Mouse (Mus musculus): ENCODE measurements around the gene Lrfn2.

Lrfn2 gene

DNA sequence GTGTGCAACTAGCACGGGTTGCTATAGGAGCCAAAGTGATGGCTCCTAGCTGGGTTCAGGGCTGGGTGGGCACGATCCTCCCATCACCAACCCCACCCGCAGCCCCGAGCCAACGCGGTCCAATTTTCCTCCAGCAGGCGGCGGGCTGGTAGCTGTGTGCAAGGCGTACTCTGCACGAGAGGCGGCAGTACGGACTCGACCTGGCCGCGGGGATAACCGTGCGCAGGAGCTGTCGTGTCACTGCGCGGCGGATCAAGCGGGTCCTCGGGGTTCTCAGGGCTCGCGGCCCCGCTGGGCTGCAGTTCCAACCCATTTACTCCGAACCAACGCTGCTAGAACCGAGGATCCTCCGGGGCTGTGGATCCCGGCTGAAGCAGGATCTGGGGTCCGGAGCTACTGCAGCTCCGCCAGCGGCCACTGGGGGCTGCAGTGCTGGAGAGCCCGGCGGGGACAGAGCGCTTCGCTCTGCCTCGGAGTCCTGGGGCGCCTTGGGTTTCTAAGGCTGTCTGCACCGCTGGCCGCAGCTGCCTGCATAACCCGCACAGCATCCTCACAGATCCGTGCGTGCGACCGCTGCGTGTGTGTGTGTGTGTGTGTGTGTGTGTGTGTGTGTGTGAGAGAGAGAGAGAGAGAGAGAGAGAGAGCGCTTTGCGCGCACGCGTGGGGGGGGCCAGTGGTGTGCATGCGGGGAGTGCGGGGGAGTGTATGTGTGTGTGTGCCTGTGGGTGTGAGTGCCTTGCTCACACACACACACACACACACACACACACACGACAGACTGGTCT, at the start of gene Lrfn2:
Gene Lrfn2, plus strand, starts transcription at position 759 of the 785 bp plus-strand sequence.
- DNase-seq (ENCODE audit: low read depth, low spot score): peak; percentile 29

DNA sequence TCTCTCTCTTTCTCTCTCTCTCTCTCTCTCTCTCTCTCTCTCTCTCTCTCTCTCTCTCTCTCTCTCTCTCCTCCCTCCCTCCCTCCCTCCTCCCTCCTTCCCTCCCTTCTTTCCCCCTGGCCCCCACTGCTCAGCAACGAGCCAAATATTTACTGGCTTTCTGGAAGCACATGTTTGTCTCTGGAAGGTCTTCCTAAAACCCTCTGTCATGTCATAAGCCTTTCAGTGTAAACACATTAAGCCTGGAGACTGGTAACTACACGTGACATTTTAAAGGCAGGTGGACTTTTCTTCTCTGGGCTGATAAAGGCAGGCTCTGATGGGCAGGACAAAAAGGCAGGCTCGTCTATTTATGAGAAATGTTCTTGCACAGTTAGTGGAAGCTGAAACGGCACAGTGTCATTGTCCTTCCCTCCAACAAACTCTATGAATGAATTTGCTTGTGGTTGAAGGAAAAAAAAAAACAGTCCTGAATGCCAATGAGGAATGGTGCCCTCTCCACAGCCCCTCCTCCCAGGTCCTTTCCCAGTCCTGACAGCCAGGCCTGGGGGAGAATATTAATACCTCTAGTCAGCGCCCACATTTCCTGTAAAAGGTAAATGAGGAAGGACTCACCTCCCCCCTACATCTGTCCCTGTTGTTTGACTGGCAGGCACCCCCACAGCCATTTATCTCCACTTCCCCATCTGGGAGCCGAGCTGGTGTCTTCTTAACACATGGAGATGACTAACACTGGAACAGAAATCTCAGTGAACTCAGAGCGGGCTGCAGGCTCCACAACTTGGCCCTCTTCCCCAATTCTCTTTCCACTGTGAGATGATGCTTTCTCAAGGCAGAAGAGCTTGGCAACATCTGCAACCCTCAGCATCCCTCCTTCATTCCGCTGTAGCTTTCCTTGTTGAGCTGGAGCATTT, 44.5 kb upstream of the Lrfn2 start:
- no peak for DNase-seq (ENCODE audit: low read depth, low spot score)

DNA sequence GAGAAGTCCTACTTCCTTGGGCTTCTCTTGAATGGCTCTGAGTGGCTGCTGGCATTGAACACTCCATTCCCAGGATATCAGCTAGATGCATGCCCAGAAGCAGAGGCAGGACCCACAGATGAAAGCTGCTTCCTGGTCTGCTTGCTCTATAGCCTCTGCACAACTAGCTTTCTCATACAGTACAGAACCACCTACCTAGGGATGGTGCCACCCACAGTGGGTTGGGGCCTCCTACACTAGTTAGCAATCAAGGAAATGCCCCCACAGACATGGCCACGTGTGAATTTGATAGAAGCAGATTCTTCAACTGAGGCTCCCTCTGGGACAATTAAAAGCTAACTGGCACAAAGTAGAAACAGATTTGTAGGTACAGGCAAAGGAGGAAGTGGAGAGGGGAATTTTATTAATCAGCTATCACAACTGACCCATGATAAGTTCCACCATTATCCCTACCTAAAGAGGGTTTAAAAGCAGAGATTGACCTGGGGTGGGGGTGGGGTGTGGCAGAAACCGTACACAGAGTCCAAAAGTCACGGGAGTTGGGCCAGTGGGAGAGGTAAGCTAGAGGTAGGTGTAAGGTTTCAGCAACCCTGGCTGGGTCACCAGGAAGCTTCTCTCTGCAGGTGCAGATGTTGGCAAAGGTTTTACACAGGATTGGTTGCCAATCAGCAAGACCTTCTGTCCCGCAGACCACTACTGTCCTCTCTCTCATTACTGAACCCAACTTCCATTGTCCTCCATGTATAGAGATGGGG, 26.7 kb upstream of the Lrfn2 start:
- DNase-seq (ENCODE audit: low read depth, low spot score): no peak

DNA sequence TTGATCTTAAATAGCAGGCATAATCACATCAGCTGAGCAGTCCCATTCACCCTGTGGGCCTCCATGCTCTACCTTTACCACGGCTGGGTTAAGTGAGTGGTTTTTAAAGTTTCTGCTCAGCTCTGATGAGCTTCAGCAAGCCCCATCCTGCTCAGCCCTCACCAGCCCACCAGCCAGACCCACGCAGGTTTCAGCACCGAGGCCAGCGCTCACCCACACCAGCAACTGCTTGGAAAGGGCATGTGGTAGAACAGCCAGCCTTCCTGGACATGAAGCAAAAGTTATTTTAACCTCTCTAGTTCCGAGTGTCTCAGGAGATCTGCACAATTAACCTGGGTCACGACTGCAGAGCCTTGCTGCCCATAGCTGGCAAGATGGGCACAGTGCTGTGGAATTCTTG, 18.7 kb upstream of the Lrfn2 start:
- no peak for DNase-seq (ENCODE audit: low read depth, low spot score)

DNA sequence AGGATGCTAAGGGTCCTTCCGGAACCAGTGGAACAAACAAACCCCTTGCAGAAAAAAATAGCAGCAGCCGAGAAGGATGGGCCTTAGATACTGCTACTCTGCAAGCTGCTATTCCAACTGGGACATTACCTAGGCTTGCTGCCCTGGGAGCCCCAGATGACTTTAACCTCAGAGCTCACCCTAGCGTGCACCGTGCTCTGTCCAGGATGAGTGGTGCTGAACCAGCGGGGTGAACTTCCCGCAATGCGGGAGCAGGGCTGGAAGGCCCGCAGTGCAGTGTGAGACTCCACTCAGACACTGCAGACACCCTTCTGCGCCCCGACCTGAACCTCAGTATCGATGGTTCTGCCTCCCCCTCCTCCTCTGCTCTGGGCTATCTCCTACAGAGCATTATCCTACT, 14.8 kb upstream of the Lrfn2 start:
- no peak for DNase-seq (ENCODE audit: low read depth, low spot score)

DNA sequence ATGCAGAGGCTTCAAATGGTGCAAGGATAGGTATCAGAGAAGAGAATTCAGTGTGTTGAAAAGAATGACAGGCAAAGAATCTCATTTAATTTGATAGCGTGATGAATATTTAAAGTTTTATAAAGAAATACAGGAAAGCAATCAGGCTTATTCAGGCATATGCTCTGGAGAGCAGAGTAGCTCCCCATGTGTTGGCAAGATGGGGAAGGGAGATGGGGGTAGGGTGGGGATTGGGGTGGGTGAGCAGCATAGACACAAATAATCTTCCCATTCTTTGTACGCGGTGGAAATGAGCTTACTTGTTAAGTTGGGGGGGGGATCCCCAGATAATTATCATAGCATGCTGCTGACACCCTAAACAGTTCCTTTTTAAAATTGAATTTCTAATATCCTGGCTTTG, 13.7 kb upstream of the Lrfn2 start:
- no peak for DNase-seq (ENCODE audit: low read depth, low spot score)

DNA sequence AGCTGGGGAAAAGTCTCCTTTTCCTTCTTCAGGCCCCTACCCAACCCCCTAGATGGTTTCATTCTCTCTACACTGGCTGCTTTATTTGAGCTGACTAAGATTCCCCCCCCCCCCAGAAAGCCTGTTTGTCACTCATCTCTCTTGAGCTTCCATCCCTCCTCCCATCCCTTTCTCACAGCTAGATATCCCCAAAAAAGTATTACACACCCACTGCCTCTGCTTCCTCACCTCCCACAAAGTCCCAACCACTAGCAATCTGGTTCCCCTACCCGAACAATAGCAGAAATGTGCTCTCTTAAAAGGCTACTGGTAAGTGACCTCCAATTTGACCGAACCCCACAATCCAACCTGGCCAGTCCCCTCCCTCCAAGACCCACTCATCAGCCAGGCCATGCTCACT, 9.3 kb upstream of the Lrfn2 start:
- no peak for DNase-seq (ENCODE audit: low read depth, low spot score)

DNA sequence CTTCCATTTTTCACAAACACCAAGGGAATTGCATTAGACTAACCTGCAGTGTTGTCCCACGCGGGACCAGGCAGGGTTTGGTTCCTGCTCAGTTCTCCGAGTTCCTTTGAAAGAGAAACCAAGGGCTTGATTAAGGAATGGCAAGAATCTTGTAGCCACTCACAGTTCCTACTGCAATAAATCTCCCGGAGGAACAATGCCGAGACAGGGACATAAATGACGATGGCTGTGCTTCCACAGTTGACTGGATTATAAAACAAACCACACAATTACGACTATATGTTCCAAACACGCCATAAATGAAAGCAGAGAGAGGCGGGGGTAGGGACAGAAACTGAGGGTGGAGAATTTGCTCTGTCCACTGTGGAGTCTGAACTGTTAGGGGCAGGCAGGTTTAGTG, 6.8 kb upstream of the Lrfn2 start:
- DNase-seq (ENCODE audit: low read depth, low spot score): no peak

DNA sequence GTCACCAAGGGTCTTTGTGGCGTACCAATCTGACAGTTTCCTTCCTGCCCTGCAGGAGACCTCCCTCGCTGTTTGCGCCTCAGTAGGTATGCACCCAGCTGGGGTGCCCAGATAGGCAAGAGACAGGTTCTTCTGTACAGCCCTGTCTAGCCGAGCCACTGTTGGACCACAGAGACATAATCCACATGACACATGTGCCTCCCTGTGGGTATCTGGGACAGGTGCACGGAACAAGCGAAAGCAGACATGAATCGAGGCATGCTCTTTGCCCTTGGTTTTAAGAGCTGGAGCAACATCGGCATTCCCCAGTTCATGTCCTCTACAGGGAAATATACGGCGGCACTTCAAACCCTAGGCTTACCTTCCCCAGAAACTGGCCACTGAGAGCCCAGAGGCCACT, 1.2 kb upstream of the Lrfn2 start:
- DNase-seq (ENCODE audit: low read depth, low spot score): no peak

DNA sequence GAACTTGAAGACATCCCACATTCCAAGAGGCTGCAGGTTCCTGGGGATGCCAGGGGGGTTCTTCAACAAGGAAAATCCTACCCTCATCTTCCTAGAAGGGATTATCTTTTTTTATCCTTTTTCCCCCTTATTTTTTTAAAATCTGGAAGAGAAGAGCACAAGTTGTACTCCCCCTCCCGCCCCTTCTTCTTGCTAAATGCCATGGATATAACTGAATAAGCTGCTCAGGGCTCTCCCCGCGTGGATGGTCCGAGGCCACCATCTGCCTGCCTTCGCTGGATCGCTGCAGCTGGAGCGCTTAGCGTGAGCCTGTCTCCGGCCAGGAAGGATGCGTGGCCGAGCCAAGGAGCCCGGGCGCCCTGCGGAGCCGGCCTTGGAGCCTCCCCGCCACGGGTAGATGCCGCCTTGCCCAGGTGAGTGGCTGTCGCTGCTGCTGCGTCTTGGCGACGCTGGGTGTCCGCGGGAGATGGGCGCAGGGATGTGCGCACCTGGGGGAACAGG, 277 bp downstream of the Lrfn2 start:
- no peak for DNase-seq (ENCODE audit: low read depth, low spot score)

DNA sequence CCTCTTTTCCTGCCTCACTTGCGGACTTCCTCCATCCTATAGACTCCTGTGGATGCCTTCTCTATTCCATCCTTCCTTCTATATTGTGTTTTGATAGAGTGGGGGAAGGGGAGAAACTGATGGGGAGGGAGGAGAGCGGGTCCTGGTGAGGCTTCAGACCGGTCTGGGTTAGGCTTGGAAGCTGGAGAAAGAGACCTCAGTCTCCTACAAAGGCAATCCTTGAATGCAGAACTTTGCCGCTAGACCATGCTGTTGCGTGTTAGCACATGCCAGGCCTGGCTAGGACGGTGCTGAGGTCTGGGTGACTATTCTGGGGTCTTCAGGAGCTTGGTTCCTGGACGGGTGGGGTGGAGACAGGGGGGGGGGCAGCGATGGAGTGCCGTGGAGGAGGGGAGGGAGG, 737 bp downstream of the Lrfn2 start:
- DNase-seq (ENCODE audit: low read depth, low spot score): no peak

DNA sequence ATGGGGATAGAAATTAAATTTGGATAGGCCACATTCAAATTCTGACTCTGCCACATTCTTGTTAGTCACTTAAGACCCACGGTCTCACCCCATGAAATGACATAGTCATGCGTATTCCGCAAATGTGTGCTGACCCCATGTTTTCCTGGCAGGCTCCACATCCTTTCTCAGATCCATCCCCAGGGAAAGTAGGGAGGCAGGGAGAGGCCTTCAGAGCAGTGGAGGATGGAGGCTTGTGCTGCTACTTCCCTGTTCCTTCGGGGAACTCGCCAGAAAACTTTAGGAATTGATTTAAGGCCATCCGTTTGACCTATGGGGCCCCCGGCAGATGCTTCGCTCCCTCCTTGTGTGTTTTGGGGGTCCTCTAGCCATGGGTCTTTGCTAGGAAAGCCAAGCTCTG, 3.0 kb downstream of the Lrfn2 start:
- no peak for DNase-seq (ENCODE audit: low read depth, low spot score)

DNA sequence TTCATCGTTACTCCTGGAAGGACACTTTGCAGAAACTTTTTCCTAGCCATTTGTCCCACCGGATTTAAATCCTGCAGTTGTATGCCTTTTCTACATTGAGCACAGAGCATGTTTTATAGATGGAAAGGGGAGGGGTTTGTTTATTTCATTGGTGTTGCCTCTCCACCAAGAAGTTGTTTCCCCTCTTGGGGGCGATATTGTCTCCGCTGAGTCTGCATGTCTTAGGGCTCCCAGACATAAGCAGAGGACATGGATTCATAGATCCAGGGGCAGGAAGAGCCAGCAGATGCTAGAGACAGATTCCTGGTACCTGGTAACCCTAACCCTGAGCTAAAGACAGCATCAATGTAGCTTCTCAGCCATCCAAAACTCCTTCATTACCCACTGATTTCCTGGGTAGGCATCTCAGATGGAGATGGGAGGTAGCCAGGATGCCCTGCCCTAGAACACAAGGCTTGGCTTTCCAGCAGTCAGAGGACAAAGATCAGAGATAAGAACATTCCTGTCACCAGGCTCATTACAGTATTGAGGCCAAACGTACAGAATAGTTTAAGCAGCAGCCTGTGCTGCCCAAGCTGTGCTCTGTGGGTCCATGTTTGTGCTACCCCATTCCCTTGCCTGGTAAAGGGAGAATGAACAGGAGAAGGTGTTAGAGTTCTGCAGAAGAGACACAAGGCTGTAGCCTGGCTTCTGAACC, 4.4 kb downstream of the Lrfn2 start:
- no peak for DNase-seq (ENCODE audit: low read depth, low spot score)

DNA sequence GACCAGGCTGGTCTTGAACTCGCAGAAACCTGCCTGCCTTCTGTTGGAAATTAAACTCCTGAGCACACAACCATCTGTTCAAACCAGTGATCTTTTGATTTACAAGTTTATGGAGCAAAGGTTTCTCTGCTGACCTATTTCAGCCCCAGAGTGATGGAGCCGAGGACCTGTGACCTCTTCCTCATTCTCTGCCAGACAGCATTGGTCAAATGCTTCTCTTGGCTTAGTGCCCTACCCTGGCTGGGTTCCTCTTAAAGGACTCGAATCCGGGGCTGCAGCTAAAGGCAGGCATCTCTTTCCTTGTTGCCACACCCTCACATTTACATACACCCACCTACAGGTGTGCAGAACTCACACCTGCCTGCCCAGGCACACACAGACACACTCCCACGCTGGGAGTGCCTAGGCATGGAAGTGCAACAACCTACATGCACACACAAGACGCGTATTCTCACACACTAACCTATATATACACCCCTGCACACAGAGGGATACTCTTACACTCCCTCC, 6.6 kb downstream of the Lrfn2 start:
- no peak for DNase-seq (ENCODE audit: low read depth, low spot score)

DNA sequence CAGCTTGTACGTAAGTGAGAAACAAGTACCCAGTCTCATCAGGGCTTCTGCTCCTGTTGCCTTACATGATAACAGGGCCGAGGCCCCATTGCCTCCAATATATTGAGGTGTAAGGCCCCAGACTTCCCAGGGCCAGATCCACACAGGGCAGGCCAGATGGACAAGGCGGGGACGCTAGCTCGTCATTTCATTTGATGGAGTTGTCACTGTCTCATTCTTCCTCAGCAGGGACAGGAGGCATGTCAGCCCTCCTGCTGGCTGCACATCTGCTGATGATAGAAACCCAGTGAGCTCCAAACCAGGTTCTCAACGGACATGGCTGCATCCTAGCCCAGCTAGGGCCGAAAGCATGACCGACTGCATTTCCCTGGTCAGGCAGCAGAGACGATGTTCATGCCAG, 14.1 kb downstream of the Lrfn2 start:
- no peak for DNase-seq (ENCODE audit: low read depth, low spot score)

DNA sequence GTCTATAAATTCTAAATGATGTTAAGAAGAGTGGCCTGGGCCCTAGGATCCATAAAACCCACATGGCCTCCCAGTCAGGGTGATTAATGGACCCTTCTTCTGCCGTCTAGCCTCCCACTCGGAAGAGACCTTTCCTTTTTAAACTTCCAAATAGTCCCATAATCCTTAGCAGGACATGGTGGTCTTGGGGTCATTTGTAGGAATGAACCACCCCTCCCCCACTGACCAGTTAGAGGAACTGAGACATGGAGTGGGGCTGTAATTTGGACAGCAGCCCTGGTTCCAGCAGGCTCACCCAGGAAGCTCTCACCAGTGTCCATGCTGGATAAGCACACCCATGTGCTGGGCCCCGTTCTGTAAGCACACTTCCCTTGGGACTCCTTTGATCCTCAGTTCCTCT, 14.6 kb downstream of the Lrfn2 start:
- no peak for DNase-seq (ENCODE audit: low read depth, low spot score)

DNA sequence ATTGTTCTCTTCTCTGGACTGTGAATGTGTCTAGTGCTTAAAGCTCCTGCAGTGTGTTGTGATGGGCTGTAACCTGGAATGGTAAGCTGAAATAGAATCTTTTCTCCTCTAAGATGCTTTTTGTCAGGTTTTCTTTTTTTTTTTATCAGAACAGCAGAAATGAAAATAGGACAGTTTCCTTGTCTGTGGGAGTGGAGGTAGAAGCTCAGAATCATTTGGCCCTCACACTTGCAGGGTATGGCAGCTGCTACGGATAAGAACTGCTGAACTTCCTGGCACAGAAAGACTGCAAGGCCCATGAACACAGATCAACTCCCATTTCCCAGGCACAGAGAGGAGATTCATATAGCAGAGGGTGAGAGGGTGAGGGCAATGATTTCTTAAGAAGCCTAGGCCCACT, 19.1 kb downstream of the Lrfn2 start:
- DNase-seq (ENCODE audit: low read depth, low spot score): no peak

DNA sequence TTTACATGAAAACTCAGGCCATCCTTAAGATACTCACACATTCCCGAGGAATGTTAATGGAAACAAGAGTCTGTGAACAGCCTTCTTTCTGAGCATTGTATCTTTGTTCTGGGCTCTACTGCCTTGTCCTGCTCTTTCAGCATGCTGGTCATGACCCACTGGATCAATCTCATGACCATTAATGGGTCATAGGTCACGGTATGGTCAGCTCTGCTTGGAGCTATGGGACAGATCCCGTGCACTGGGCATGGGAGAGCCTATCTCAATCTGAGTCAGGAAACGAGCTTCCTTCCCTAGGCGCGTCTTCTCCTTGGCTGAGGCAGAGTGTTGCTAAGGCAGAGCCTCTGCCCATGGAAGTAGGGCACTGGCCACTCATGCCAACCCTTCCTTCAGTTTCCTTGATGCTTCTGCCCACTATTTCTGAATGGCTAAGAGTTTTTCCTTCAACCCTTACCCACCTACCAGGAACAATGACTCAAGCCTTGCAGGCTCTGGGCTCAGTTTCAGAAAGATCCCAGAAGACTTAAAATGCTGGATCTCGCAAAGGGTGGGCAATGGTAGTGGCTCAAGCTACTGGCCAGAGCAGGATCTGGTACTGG, 24.0 kb downstream of the Lrfn2 start:
- DNase-seq (ENCODE audit: low read depth, low spot score): no peak

DNA sequence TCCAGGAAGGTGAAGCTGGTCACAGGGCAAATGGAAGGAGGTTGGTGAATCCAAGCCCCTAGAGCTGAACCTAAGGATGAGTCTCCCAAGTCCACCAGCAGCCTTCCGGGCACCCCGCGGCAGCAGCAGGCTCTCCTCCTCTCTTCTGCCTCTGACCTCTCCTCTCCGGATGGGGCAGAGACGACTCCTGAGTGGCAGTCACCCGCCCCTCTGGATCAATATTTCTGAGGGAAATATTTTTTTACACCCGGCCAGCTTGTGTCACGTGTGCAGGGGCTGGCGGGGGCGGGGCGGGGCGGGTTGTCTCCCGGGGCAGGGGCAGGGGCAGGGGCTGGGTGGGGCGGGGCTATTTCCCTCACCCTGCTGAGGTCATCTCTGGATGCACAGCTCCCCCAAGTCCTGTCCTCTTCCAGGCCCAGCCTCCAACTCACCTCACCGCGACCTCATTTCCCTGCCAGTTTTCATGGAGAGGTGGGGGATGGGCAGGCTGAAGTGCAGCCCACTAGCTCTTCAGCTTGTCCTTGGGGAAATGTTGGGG, 28.1 kb downstream of the Lrfn2 start:
- DNase-seq (ENCODE audit: low read depth, low spot score): no peak

DNA sequence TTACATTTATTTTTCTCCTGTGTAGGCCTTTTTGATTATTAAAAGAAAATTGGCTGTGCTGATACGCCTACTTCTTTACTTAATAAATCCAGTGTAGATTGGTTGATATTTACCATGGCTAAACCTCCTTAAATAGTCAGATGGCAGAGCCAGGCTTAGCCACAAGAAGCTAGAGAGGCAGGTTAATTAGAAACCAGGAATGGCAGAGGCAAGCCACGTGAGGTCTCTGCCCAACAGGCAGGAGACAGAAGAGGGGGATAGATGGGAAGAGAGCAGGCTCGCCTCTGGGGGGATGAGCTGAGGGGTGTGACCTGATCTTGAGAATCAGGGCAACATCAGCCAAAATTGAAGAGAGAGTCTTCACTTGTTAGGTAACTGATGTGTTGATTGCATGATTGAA, 30.5 kb downstream of the Lrfn2 start:
- DNase-seq (ENCODE audit: low read depth, low spot score): no peak

DNA sequence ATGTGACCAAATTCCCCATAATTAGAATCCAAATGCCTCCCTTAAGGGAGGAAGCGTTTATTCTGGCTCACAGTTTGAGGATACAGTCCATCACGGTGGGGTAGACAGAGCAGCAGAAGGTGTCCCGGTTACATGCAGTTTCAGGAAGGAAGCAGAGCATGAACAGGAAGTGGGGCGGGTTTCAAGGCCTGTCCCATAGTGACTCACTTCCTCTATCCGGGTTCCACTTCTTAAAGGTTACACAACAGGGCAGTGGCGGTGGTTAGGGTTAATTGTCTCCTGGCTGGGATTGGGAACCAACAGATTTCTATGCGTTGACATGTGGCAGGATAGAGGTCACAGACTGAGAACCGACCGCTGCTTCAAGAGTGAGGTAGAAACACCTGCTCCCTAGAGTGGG, 31.6 kb downstream of the Lrfn2 start:
- no peak for DNase-seq (ENCODE audit: low read depth, low spot score)
